Mouse (Mus musculus) C2C12 (cell line): Measurements from ENCODE around the gene Kcnj13.

ENCODE experiments used
- CTCF ChIP-seq: IDR thresholded peaks from one replicate; pipeline ENCODE4 v1.5.1; 2011; ENCODE audit not compliant: control insufficient read depth, insufficient read depth, insufficient read length
- FOSL1 ChIP-seq: IDR thresholded peaks from one replicate; pipeline ENCODE4 v1.8.0; 2011; ENCODE audit warnings: mild to moderate bottlenecking, low read length; ENCODE audit not compliant: poor library complexity, insufficient read depth, severe bottlenecking
- MAX ChIP-seq: IDR thresholded peaks from one replicate; pipeline ENCODE4 v1.6.1; 2011; ENCODE audit warnings: mild to moderate bottlenecking, control low read depth
- MYOD1 ChIP-seq: IDR thresholded peaks from one replicate; pipeline ENCODE4 v1.6.1; 2011; ENCODE audit warnings: low read depth; ENCODE audit not compliant: control insufficient read depth, insufficient read length
- MYOG ChIP-seq: IDR thresholded peaks from one replicate; pipeline ENCODE4 v1.6.1; 2011; ENCODE audit not compliant: control insufficient read depth, insufficient read length; ENCODE audit errors: extremely low read depth
- USF1 ChIP-seq: IDR thresholded peaks from one replicate; pipeline ENCODE4 v1.6.1; 2011; ENCODE audit warnings: low read depth, mild to moderate bottlenecking, control low read depth, moderate library complexity

- TF ChIP-seq CTCF (no peak), USF1 (no peak), FOSL1 (no peak), MAX (no peak), MYOD1 (no peak), MYOG (no peak)
Observed at GRCm38 (mm10) chr1:87386436-87387092, 8.0 kb downstream of the Kcnj13 start.
